Mouse (Mus musculus) neutrophil, adult 59 days (primary cell): ENCODE results near the gene Ipo9. TPM values are rescaled to one million over a fixed set of nuclear protein-coding genes. Genes with fewer than 3 reads are reported as not detected.

Experiments used
- total RNA-seq, 2 experiments: library from RNA; stranded (reverse); gene quantifications; 1 replicate in 1 of 2; 2 replicates in 1 of 2; pipeline ENCODE4 v1.2.4; 2023

Ipo9 gene
- total RNA-seq: 10 to 100 TPM; 45.1 to 45.5 TPM

DNA sequence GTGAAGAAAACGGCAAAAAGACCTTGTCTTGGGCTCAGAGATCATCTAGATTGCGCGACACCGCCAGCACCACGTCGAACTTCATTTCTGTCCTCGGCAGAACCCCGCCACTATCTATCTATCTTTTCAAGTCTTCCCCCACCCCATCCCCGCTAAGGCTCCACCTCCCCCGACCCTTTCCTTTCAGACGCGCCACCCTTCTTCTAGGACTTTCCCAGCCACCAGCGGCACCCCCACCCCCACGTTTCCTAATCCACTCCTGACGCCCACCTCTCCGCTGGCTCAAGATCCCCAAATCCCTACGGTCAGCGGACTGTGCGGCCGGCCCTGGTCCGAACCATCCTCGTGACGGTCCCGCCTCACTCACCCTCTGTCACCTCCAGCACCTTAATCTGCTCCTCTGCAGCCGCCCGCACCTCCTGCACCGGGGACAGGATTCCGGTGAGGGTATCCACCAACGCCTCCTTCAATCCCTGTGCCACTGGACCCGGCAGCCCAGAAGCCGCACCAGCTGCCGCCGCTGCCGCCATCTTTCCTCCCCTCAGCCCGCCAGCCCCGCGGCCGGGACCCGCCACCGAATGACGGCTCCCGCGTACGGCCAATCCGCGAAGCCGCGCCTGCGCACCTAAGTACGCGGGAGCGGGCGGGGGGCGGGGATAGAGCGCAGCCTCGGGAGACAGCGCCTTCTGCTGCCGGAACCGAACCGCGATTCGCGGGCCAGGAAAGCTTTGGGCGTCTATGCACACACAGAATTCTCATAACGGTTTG is at the start of gene Ipo9:
Ipo9 (minus strand) TSS at position 599 of the 768 bp plus-strand sequence.

DNA sequence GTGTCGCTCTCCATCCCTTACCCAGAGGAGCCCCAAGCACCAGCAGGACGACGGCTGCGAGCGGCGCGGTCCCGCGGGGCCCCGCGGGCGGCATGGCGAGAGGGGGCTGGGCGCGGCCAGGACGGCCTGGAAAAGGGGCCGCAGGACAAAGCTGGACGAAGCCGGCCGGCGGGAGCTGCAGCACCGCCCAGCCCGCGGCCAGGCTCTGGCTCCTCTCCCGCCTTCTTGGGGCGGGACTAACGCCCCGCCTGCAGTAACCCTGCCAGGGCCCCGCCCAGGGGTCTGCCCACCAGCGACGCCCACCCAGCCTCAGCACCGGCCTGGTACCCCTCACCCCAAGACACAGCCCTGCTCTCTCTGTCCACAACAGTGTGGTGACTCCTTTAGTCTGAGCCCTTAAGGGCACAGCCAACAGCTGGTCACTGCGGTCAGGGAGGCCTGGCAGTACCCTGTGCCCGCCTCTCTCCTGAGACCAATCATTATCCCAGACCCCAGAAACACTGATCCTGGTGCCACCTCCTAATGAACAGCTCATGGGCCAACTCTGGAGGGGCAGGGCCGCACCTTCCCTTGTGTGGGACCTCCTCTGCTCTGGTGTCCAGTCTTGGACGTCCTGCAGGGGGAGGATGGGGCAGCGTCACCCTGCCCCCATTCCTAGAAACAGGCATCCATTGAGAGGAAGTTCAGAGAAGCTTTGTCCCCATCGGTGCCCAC is 55.3 kb downstream of the Ipo9 start, which contains the start of gene Shisa4:
Shisa4 (minus strand) TSS at position 370 of the 714 bp plus-strand sequence.

Other genes with a start within 250 kb of the Ipo9 start
- gene Elf3, start 171.9 kb downstream of the Ipo9 start, total RNA-seq: not detected
- gene Rnpep, start 146.4 kb downstream of the Ipo9 start, total RNA-seq: 100 to 1,000 TPM; 147 to 164 TPM
- gene Timm17a, start 116.7 kb downstream of the Ipo9 start, total RNA-seq: 10 to 100 TPM; 31.4 to 32.3 TPM
- gene Lmod1, start 105.7 kb downstream of the Ipo9 start, total RNA-seq: not detected
- gene Shisa4, start 55.3 kb downstream of the Ipo9 start, total RNA-seq: not detected
- 10 to 100 TPM; 16.5 to 24.9 TPM for gene Nav1, start 176.8 kb upstream of the Ipo9 start, total RNA-seq